Mouse (Mus musculus): ENCODE measurements around the gene Syde2. TPM values are rescaled to one million over a fixed set of nuclear protein-coding genes. Genes with fewer than 3 reads are reported as not detected.

Syde2 gene
- polyA plus RNA-seq, 1 experiment from 2014 or later = 2.0 TPM

- Histone ChIP-seq H3K9ac (no peak overlapping the region), H3K36me3 (no peaks in the 10 kb centered on the region), H3K9me3 (replicated peaks) (peaks cover 11% of the 10 kb centered on the region), H3K4me1 (no peaks in the 10 kb centered on the region), H3K4me2 (replicated peaks) (no peak overlapping the region), H3K27ac (no peak overlapping the region), H3K27me3 (no peaks in the 10 kb centered on the region), H3K4me3 (no peak overlapping the region)
- 90% methylated on average over 7 of the region's 7 CpGs for WGBS
- ATAC-seq (ENCODE audit: low FRiP score) = no peak
These were observed 12.7 kb upstream of the Syde2 start for GRCm38 (mm10) chr3:145974986-145975385.

GRCm38 (mm10) chr3:145985333-145985925 is 2.2 kb upstream of the Syde2 start:
- WGBS = 88% methylated on average over 7 of the region's 7 CpGs
- no peak overlapping the region for H3K4me2 ChIP-seq (replicated peaks)
- no peaks in the 10 kb centered on the region for H3K36me3 ChIP-seq
- peaks cover 13% of the 10 kb centered on the region for H3K4me1 ChIP-seq
- no peak for ATAC-seq (ENCODE audit: low FRiP score)
- H3K27ac ChIP-seq = no peak overlapping the region
- no peak overlapping the region for H3K9ac ChIP-seq
- no peaks in the 10 kb centered on the region for H3K9me3 ChIP-seq (replicated peaks)
- no peak overlapping the region for H3K4me3 ChIP-seq
- peaks cover 32% of the 10 kb centered on the region for H3K27me3 ChIP-seq

- no peak overlapping the region for H3K4me3 ChIP-seq
- peaks cover 32% of the 10 kb centered on the region for H3K27me3 ChIP-seq
- no peaks in the 10 kb centered on the region for H3K9me3 ChIP-seq (replicated peaks)
- peaks cover 13% of the 10 kb centered on the region for H3K4me1 ChIP-seq
- no peak overlapping the region; the same call in 1 of the 2 replicates for H3K4me2 ChIP-seq (replicated peaks)
- H3K9ac ChIP-seq = no peak overlapping the region
- whole genome bisulfite sequencing = 61% methylated on average over 6 of the region's 6 CpGs
- no peak for ATAC-seq (ENCODE audit: low FRiP score)
- no peak overlapping the region for H3K27ac ChIP-seq
- no peaks in the 10 kb centered on the region for H3K36me3 ChIP-seq
These were observed 1.2 kb upstream of the Syde2 start for GRCm38 (mm10) chr3:145986317-145987001.

- Histone ChIP-seq H3K4me2 (replicated peaks) (peak overlapping the region; percentile 86), H3K4me1 (peaks cover 13% of the 10 kb centered on the region), H3K27ac (peak overlapping the region; percentile 71), H3K9ac (peak overlapping the region; percentile 71), H3K9me3 (replicated peaks) (no peaks in the 10 kb centered on the region), H3K36me3 (no peaks in the 10 kb centered on the region), H3K27me3 (peaks cover 32% of the 10 kb centered on the region), H3K4me3 (peak overlapping the region; percentile 73)
- WGBS = under 1% methylated on average over 46 of the region's 101 CpGs
- peak; percentile 79 for ATAC-seq (ENCODE audit: low FRiP score)
These were observed 457 bp downstream of the Syde2 start for GRCm38 (mm10) chr3:145987970-145988683.

GRCm38 (mm10) chr3:145988684-145989575 is 1.3 kb downstream of the Syde2 start:
- peaks cover 32% of the 10 kb centered on the region for H3K27me3 ChIP-seq
- no peak overlapping the region for H3K27ac ChIP-seq
- peak; percentile 23; the same call in 1 of the 2 replicates for ATAC-seq (ENCODE audit: low FRiP score)
- peaks cover 13% of the 10 kb centered on the region for H3K4me1 ChIP-seq
- peak overlapping the region; percentile 71 for H3K9ac ChIP-seq
- H3K4me3 ChIP-seq = peak overlapping the region; percentile 73
- H3K36me3 ChIP-seq = no peaks in the 10 kb centered on the region
- 1% methylated on average over 45 of the region's 45 CpGs for WGBS
- H3K9me3 ChIP-seq (replicated peaks) = no peaks in the 10 kb centered on the region
- peak overlapping the region; percentile 86 for H3K4me2 ChIP-seq (replicated peaks)

GRCm38 (mm10) chr3:145989576-145990081 is 2.0 kb downstream of the Syde2 start:
- H3K4me2 ChIP-seq (replicated peaks) = peak overlapping the region; percentile 86
- WGBS = 4% methylated on average over 11 of the region's 11 CpGs
- no peak overlapping the region for H3K9ac ChIP-seq
- H3K9me3 ChIP-seq (replicated peaks) = no peaks in the 10 kb centered on the region
- ATAC-seq (ENCODE audit: low FRiP score) = no peak
- H3K36me3 ChIP-seq = no peaks in the 10 kb centered on the region
- peaks cover 32% of the 10 kb centered on the region for H3K27me3 ChIP-seq
- no peak overlapping the region for H3K27ac ChIP-seq
- H3K4me1 ChIP-seq = peaks cover 13% of the 10 kb centered on the region
- H3K4me3 ChIP-seq = peak overlapping the region; percentile 73

- H3K9ac ChIP-seq = no peak overlapping the region
- H3K36me3 ChIP-seq = no peaks in the 10 kb centered on the region
- H3K27me3 ChIP-seq = peaks cover 22% of the 10 kb centered on the region
- H3K4me1 ChIP-seq = peaks cover 13% of the 10 kb centered on the region
- ATAC-seq (ENCODE audit: low FRiP score) = no peak
- WGBS = 85% methylated on average over 13 of the region's 13 CpGs
- H3K27ac ChIP-seq = no peak overlapping the region
- H3K4me2 ChIP-seq (replicated peaks) = no peak overlapping the region
- H3K9me3 ChIP-seq (replicated peaks) = no peaks in the 10 kb centered on the region
- no peak overlapping the region for H3K4me3 ChIP-seq
These were observed 3.5 kb downstream of the Syde2 start for GRCm38 (mm10) chr3:145991130-145991529.

- H3K4me1 ChIP-seq = peaks cover 13% of the 10 kb centered on the region
- H3K9me3 ChIP-seq (replicated peaks) = no peaks in the 10 kb centered on the region
- ATAC-seq (ENCODE audit: low FRiP score) = no peak
- WGBS = 89% methylated on average over 10 of the region's 10 CpGs
- H3K27ac ChIP-seq = no peak overlapping the region
- H3K4me2 ChIP-seq (replicated peaks) = no peak overlapping the region
- no peak overlapping the region for H3K9ac ChIP-seq
- peaks cover 14% of the 10 kb centered on the region for H3K27me3 ChIP-seq
- no peaks in the 10 kb centered on the region for H3K36me3 ChIP-seq
- no peak overlapping the region for H3K4me3 ChIP-seq
These were observed 4.5 kb downstream of the Syde2 start for GRCm38 (mm10) chr3:145991976-145992730.

- Histone ChIP-seq H3K27me3 (peaks cover 14% of the 10 kb centered on the region), H3K36me3 (no peaks in the 10 kb centered on the region), H3K9me3 (replicated peaks) (no peaks in the 10 kb centered on the region), H3K4me2 (replicated peaks) (no peak overlapping the region), H3K4me1 (peaks cover 11% of the 10 kb centered on the region), H3K4me3 (no peak overlapping the region), H3K27ac (no peak overlapping the region), H3K9ac (no peak overlapping the region)
- WGBS = 96% methylated on average over 10 of the region's 10 CpGs
- no peak for ATAC-seq (ENCODE audit: low FRiP score)
These were observed 5.1 kb downstream of the Syde2 start for GRCm38 (mm10) chr3:145992796-145993195.

- Histone ChIP-seq H3K4me3 (no peak overlapping the region), H3K27me3 (peaks cover 7% of the 10 kb centered on the region), H3K27ac (no peak overlapping the region), H3K4me2 (replicated peaks) (no peak overlapping the region), H3K9ac (no peak overlapping the region), H3K4me1 (peaks cover 7% of the 10 kb centered on the region), H3K36me3 (no peaks in the 10 kb centered on the region), H3K9me3 (replicated peaks) (no peaks in the 10 kb centered on the region)
- WGBS = 87% methylated on average over 14 of the region's 14 CpGs
- no peak for ATAC-seq (ENCODE audit: low FRiP score)
These were observed 6.0 kb downstream of the Syde2 start for GRCm38 (mm10) chr3:145993481-145994201.

GRCm38 (mm10) chr3:145995489-145995888 is 7.8 kb downstream of the Syde2 start:
- no peak overlapping the region for H3K9ac ChIP-seq
- WGBS = 88% methylated on average over 5 of the region's 5 CpGs

More at GRCm38 (mm10) chr3:145995489-145995888, 7.8 kb downstream of the Syde2 start:
- Histone ChIP-seq H3K4me1 (no peaks in the 10 kb centered on the region), H3K4me3 (no peak overlapping the region), H3K4me2 (replicated peaks) (no peak overlapping the region), H3K9me3 (replicated peaks) (no peaks in the 10 kb centered on the region), H3K27ac (no peak overlapping the region), H3K36me3 (0 out of 2 replicates have a peak, but pooled peaks cover 8% of the 10 kb centered on the region), H3K27me3 (no peaks in the 10 kb centered on the region)
- ATAC-seq (ENCODE audit: low FRiP score) = no peak
